Mouse (Mus musculus) C2C12 (cell line): ENCODE measurements at regions not wholly inside any gene's neighbourhood (a gene's known extent, or its start where the extent isn't known, plus 50 kb on each side); places are given as distances from the start of the nearest gene placed in this dataset.
"Not testable (repeated sequence)": the region's sequence is repeated elsewhere in the genome, so short reads cannot be mapped to it uniquely, and the experiment has no call there.

Experiments
- H3K27me3 ChIP-seq: one replicate; pipeline ENCODE4 v1.6.1; 2011; ENCODE audit not compliant: control insufficient read depth, insufficient read depth, insufficient read length
- H3K36me3 ChIP-seq: one replicate; pipeline ENCODE4 v1.6.1; 2011; ENCODE audit not compliant: control insufficient read depth, insufficient read depth
- H3K4me3 ChIP-seq: one replicate; pipeline ENCODE4 v1.5.1; 2011; ENCODE audit warnings: mild to moderate bottlenecking, control low read depth; ENCODE audit not compliant: poor library complexity, insufficient read depth, severe bottlenecking
- H3K79me2 ChIP-seq: one replicate; pipeline ENCODE4 v1.6.1; 2011; ENCODE audit not compliant: control insufficient read depth, insufficient read depth
- H3K79me3 ChIP-seq: one replicate; pipeline ENCODE4 v1.6.1; 2011; ENCODE audit warnings: low read depth, control low read depth
- H3ac ChIP-seq: one replicate; pipeline ENCODE3; 2011; ENCODE audit warnings: low read depth; ENCODE audit not compliant: control insufficient read depth, insufficient read length
- CEBPB ChIP-seq: IDR thresholded peaks from one replicate; pipeline ENCODE4 v1.6.1; 2011; ENCODE audit warnings: low read depth, mild to moderate bottlenecking, control low read depth, moderate library complexity
- CTCF ChIP-seq: IDR thresholded peaks from one replicate; pipeline ENCODE4 v1.5.1; 2011; ENCODE audit not compliant: control insufficient read depth, insufficient read depth, insufficient read length
- FOSL1 ChIP-seq: IDR thresholded peaks from one replicate; pipeline ENCODE4 v1.8.0; 2011; ENCODE audit warnings: mild to moderate bottlenecking, low read length; ENCODE audit not compliant: poor library complexity, insufficient read depth, severe bottlenecking
- MAX ChIP-seq: IDR thresholded peaks from one replicate; pipeline ENCODE4 v1.6.1; 2011; ENCODE audit warnings: mild to moderate bottlenecking, control low read depth
- MYOD1 ChIP-seq: IDR thresholded peaks from one replicate; pipeline ENCODE4 v1.6.1; 2011; ENCODE audit warnings: low read depth; ENCODE audit not compliant: control insufficient read depth, insufficient read length
- MYOG ChIP-seq: IDR thresholded peaks from one replicate; pipeline ENCODE4 v1.6.1; 2011; ENCODE audit not compliant: control insufficient read depth, insufficient read length; ENCODE audit errors: extremely low read depth
- USF1 ChIP-seq: IDR thresholded peaks from one replicate; pipeline ENCODE4 v1.6.1; 2011; ENCODE audit warnings: low read depth, mild to moderate bottlenecking, control low read depth, moderate library complexity

DNA sequence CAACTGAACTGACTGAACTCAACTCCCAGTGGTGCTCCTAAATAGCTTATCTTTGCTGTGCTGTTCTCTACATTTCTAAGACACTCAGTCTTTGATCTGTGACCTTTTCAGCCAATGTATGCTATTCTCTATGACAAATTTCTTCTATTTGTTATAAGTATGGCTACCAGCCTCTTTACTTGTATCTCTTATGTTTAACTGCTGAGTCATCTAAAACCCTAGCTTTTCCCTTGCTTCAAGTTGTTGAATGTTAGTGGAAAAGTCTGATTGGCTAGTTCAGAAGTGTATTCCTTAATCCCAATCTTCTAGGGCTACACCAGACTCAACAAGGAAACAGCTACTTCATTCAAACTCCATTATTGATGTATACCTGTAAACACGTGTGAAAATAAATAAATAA is 201.0 kb downstream of the Car8 start:
- no peak for TF ChIP-seq FOSL1
- TF ChIP-seq USF1: no peak
- no peak for TF ChIP-seq CEBPB
- TF ChIP-seq CTCF: no peak
- TF ChIP-seq MAX: no peak
- no peaks in the 10 kb centered on the region for H3K36me3 ChIP-seq
- H3K4me3 ChIP-seq: no peak overlapping the region
- H3K79me3 ChIP-seq: no peaks in the 10 kb centered on the region
- H3K27me3 ChIP-seq: no peaks in the 10 kb centered on the region
- H3K79me2 ChIP-seq: no peaks in the 10 kb centered on the region
- H3ac ChIP-seq: no peak overlapping the region

DNA sequence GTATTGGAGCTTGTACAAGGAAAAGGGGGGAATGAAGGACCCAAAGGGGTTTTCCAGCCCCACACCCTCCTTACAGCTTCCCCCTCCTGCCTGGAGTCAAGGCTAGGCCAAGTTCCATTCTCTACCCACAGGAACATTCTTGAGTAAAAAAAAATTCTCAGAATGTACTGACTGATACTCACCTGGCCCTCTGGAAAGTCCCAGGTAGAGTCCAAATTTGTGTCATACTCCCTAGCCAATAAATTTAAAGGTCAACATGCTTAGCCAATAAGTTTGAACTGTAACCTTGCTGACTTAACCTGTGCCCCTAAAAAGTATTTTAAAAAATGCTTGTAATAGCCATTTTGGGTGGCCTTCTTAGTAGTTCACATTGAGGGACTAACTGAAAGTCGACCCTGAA is 205.4 kb downstream of the Car8 start:
- not testable (repeated sequence) for H3K79me3 ChIP-seq, H3K4me3 ChIP-seq, H3K27me3 ChIP-seq, H3K79me2 ChIP-seq, H3ac ChIP-seq, H3K36me3 ChIP-seq

DNA sequence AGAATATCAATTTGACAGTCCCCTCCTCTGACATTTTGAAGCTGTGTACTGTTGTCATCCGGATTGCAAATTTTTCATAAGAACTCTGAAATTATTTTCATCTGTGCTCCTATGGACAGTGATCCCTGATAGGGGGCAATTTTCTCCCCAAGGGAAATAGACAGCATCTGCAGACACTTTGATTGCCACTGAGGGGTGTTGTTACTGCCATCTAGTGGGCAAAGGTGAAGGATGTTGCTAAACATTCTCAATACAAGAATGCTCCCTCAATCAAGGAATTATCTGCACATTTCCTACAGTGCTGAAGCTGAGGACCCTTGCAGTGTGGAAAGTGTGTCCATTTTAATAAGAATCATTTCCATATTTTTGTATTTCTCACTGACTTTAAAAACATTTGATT is 233.7 kb downstream of the Car8 start:
- TF ChIP-seq FOSL1 (no peak), CTCF (peak; percentile 38)
- H3K79me2 ChIP-seq: no peaks in the 10 kb centered on the region
- H3K4me3 ChIP-seq: no peak overlapping the region
- H3K27me3 ChIP-seq: no peaks in the 10 kb centered on the region
- no peak overlapping the region for H3ac ChIP-seq
- H3K36me3 ChIP-seq: no peaks in the 10 kb centered on the region
- no peaks in the 10 kb centered on the region for H3K79me3 ChIP-seq

DNA sequence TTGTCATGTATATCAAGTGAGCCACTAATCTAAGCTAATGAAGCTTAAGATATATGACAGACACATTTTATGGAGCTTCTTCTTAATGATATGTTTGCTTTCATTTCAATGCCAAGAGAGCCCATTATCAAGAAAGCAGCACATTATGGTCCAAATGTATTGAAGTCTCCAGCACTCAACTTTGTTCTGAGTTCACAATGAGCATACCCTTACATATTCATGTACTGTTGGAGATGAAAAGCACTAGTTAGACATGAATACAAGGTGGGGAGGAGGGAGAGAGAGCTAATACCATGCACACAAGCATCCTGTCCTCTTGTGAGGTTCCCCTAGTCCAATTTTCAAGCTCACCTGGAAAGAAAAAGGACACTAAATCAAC is 241.3 kb downstream of the Car8 start:
- H3K79me3 ChIP-seq: no peaks in the 10 kb centered on the region
- no peak overlapping the region for H3K4me3 ChIP-seq
- no peaks in the 10 kb centered on the region for H3K27me3 ChIP-seq
- TF ChIP-seq MAX (no peak), MYOG (no peak)
- H3K79me2 ChIP-seq: no peaks in the 10 kb centered on the region
- no peak overlapping the region for H3ac ChIP-seq
- H3K36me3 ChIP-seq: no peaks in the 10 kb centered on the region

- no peak overlapping the region for H3K4me3 ChIP-seq
- no peaks in the 10 kb centered on the region for H3K36me3 ChIP-seq
- no peaks in the 10 kb centered on the region for H3K79me3 ChIP-seq
- H3K27me3 ChIP-seq: no peaks in the 10 kb centered on the region
- TF ChIP-seq FOSL1: no peak
- no peak for TF ChIP-seq CEBPB
- no peak for TF ChIP-seq MYOD1
- no peak for TF ChIP-seq MYOG
- TF ChIP-seq USF1: no peak
- no peak overlapping the region for H3ac ChIP-seq
- no peaks in the 10 kb centered on the region for H3K79me2 ChIP-seq
These were observed 241.8 kb downstream of the Car8 start for GRCm38 (mm10) chr4:7996923-7997574.

DNA sequence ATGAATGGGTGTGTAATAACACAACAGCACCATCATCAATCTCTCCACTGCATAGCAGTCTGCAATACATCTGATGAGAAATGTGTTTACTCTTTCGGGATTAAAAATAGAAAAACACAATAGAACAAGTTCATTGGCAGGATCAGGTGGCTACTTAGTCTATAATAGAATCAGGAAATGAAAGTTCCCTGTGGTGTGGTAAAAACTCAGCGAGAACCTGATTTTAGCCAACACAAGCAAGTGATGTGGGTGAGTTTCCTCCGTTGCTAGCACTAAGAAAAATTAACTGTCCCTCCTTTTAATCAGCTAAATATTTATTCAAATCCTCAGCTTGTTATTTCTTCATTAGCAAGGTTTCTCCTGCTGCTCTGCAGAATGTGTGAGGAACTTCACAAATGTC is 245.9 kb downstream of the Car8 start:
- H3K79me3 ChIP-seq: no peaks in the 10 kb centered on the region
- H3ac ChIP-seq: no peak overlapping the region
- no peak overlapping the region for H3K4me3 ChIP-seq
- no peak for TF ChIP-seq USF1
- TF ChIP-seq MYOG: no peak
- no peak for TF ChIP-seq MYOD1
- no peak for TF ChIP-seq MAX
- TF ChIP-seq CEBPB: no peak
- no peak for TF ChIP-seq CTCF
- TF ChIP-seq FOSL1: no peak
- no peaks in the 10 kb centered on the region for H3K79me2 ChIP-seq
- H3K27me3 ChIP-seq: no peaks in the 10 kb centered on the region
- no peaks in the 10 kb centered on the region for H3K36me3 ChIP-seq

- Histone ChIP-seq H3K27me3 (no peaks in the 10 kb centered on the region), H3K4me3 (no peak overlapping the region), H3ac (no peak overlapping the region), H3K36me3 (no peaks in the 10 kb centered on the region), H3K79me2 (no peaks in the 10 kb centered on the region), H3K79me3 (no peaks in the 10 kb centered on the region)
- TF ChIP-seq MYOD1 (no peak), MAX (no peak), USF1 (no peak), CEBPB (no peak)
These were observed 251.1 kb downstream of the Car8 start for GRCm38 (mm10) chr4:7987781-7988180.
